Mouse (Mus musculus): ENCODE measurements around the gene Aph1b. TPM values are rescaled to one million over a fixed set of nuclear protein-coding genes. Genes with fewer than 3 reads are reported as not detected.
"Not testable (repeated sequence)": the region's sequence is repeated elsewhere in the genome, so short reads cannot be mapped to it uniquely, and the experiment has no call there.

The Aph1b gene
- polyA plus RNA-seq, 1 experiment from 2014 or later: 11.1 TPM

- WGBS: 23% methylated on average over 1 of the region's 1 CpGs
- Histone ChIP-seq H3K4me2 (replicated peaks; ENCODE audit: low read depth) (no peak overlapping the region), H3K4me1 (replicated peaks; ENCODE audit: control insufficient read depth, insufficient read depth, low read length) (no peaks in the 10 kb centered on the region), H3K9me3 (ENCODE audit: control insufficient read depth) (no peaks in the 10 kb centered on the region), H3K9ac (ENCODE audit: low read depth, low read length) (no peak overlapping the region), H3K36me3 (ENCODE audit: control insufficient read depth, insufficient read depth) (no peaks in the 10 kb centered on the region), H3K27ac (ENCODE audit: low read depth, low read length) (no peak overlapping the region), H3K27me3 (replicated peaks; ENCODE audit: control insufficient read depth, insufficient read depth, low read length) (no peaks in the 10 kb centered on the region), H3K4me3 (ENCODE audit: low read depth, low read length) (no peak overlapping the region)
- TF ChIP-seq CTCF (IDR thresholded peaks at IDR 0.05; ENCODE audit: low read depth): peak; percentile 84
- ATAC-seq: no peak
Observed at GRCm38 (mm10) chr9:66825990-66826389, 30.7 kb upstream of the Aph1b start.

GRCm38 (mm10) chr9:66822255-66822654 is 27.0 kb upstream of the Aph1b start:
- H3K27me3 ChIP-seq (replicated peaks; ENCODE audit: control insufficient read depth, insufficient read depth, low read length); H3K9me3 ChIP-seq (ENCODE audit: control insufficient read depth); H3K4me1 ChIP-seq (replicated peaks; ENCODE audit: control insufficient read depth, insufficient read depth, low read length); H3K36me3 ChIP-seq (ENCODE audit: control insufficient read depth, insufficient read depth); H3K4me3 ChIP-seq (ENCODE audit: low read depth, low read length); H3K9ac ChIP-seq (ENCODE audit: low read depth, low read length); H3K4me2 ChIP-seq (replicated peaks; ENCODE audit: low read depth); ATAC-seq; H3K27ac ChIP-seq (ENCODE audit: low read depth, low read length): not testable (repeated sequence)
- WGBS: no CpG with 5 or more reads among the region's 5 CpGs
- peak; percentile 40 for TF ChIP-seq CTCF (IDR thresholded peaks at IDR 0.05; ENCODE audit: low read depth)

- H3K4me1 ChIP-seq (replicated peaks; ENCODE audit: control insufficient read depth, insufficient read depth, low read length): no peaks in the 10 kb centered on the region
- H3K36me3 ChIP-seq (ENCODE audit: control insufficient read depth, insufficient read depth): no peaks in the 10 kb centered on the region
- no peak overlapping the region for H3K4me2 ChIP-seq (replicated peaks; ENCODE audit: low read depth)
- no peak overlapping the region for H3K27ac ChIP-seq (ENCODE audit: low read depth, low read length)
- no peak for TF ChIP-seq CTCF (IDR thresholded peaks at IDR 0.05; ENCODE audit: low read depth)
- no peak overlapping the region for H3K9ac ChIP-seq (ENCODE audit: low read depth, low read length)
- no peak for ATAC-seq
- no peaks in the 10 kb centered on the region for H3K9me3 ChIP-seq (ENCODE audit: control insufficient read depth)
- no peak overlapping the region for H3K4me3 ChIP-seq (ENCODE audit: low read depth, low read length)
- no peaks in the 10 kb centered on the region for H3K27me3 ChIP-seq (replicated peaks; ENCODE audit: control insufficient read depth, insufficient read depth, low read length)
- WGBS: 76% methylated on average over 5 of the region's 5 CpGs
Observed at GRCm38 (mm10) chr9:66820996-66821395, 25.7 kb upstream of the Aph1b start.

- 52% methylated on average over 2 of the region's 2 CpGs for WGBS
- Histone ChIP-seq H3K9ac (ENCODE audit: low read depth, low read length) (no peak overlapping the region), H3K4me3 (ENCODE audit: low read depth, low read length) (no peak overlapping the region), H3K27me3 (replicated peaks; ENCODE audit: control insufficient read depth, insufficient read depth, low read length) (no peaks in the 10 kb centered on the region), H3K4me2 (replicated peaks; ENCODE audit: low read depth) (no peak overlapping the region), H3K36me3 (ENCODE audit: control insufficient read depth, insufficient read depth) (no peaks in the 10 kb centered on the region), H3K4me1 (replicated peaks; ENCODE audit: control insufficient read depth, insufficient read depth, low read length) (no peaks in the 10 kb centered on the region), H3K9me3 (ENCODE audit: control insufficient read depth) (no peaks in the 10 kb centered on the region), H3K27ac (ENCODE audit: low read depth, low read length) (no peak overlapping the region)
- ATAC-seq: no peak
- TF ChIP-seq CTCF (IDR thresholded peaks at IDR 0.05; ENCODE audit: low read depth): no peak
Observed at GRCm38 (mm10) chr9:66813392-66813791, 18.1 kb upstream of the Aph1b start.

DNA sequence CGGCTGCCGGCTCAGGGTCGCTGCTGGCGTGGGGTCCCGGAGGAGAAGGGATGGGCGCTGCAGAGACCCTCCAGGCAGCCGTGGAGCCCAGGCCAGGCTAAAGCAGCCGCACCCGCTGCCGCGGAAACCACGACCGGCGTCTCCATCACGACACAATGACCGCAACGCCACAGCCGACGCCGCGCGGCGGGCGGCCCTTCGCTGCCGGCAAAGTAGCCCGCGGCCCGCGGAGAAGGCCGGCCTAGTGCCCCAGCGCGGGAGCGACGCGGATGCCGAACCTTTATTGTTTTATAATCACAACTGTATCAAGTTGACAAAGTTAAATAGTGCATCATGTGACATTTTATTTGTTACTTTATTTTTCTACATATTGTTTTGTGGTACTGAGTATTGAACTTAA is 10.7 kb upstream of the Aph1b start:
- H3K36me3 ChIP-seq (ENCODE audit: control insufficient read depth, insufficient read depth); ATAC-seq; H3K9ac ChIP-seq (ENCODE audit: low read depth, low read length); H3K9me3 ChIP-seq (ENCODE audit: control insufficient read depth); H3K27me3 ChIP-seq (replicated peaks; ENCODE audit: control insufficient read depth, insufficient read depth, low read length); H3K4me1 ChIP-seq (replicated peaks; ENCODE audit: control insufficient read depth, insufficient read depth, low read length); H3K27ac ChIP-seq (ENCODE audit: low read depth, low read length): not testable (repeated sequence)
- Histone ChIP-seq H3K4me3 (ENCODE audit: low read depth, low read length) (0 out of 2 replicates have a peak overlapping the region, but pooled peaks have one; percentile 7), H3K4me2 (replicated peaks; ENCODE audit: low read depth) (peak overlapping the region; percentile 55)
- WGBS: 6% methylated on average over 30 of the region's 37 CpGs

DNA sequence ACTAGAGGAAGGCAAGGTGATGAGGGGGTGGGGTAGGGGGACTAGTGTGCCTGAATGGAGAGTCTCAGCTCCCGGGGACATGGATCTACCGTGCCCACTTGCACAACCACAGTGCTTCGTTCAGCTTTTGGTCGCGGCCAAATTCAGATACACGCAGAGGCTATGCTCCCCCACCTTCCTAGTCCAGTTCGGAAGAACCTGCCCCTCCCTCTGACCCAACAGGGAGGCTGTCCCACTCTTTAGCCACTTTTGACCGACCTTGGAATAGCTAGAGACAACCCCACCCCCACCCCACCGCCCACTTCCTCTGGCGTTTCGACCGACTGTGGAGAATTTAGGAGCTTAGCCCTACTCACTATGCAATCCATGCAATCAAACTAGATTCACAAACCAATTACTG is 6.7 kb upstream of the Aph1b start:
- Histone ChIP-seq H3K27ac (ENCODE audit: low read depth, low read length) (no peak overlapping the region), H3K36me3 (ENCODE audit: control insufficient read depth, insufficient read depth) (no peaks in the 10 kb centered on the region), H3K4me3 (ENCODE audit: low read depth, low read length) (no peak overlapping the region), H3K27me3 (replicated peaks; ENCODE audit: control insufficient read depth, insufficient read depth, low read length) (no peaks in the 10 kb centered on the region; the same call in 1 of the 2 replicates), H3K4me2 (replicated peaks; ENCODE audit: low read depth) (no peak overlapping the region), H3K4me1 (replicated peaks; ENCODE audit: control insufficient read depth, insufficient read depth, low read length) (no peaks in the 10 kb centered on the region), H3K9me3 (ENCODE audit: control insufficient read depth) (no peaks in the 10 kb centered on the region), H3K9ac (ENCODE audit: low read depth, low read length) (no peak overlapping the region)
- no peak for ATAC-seq
- no peak for TF ChIP-seq CTCF (IDR thresholded peaks at IDR 0.05; ENCODE audit: low read depth)
- WGBS: 45% methylated on average over 12 of the region's 12 CpGs

DNA sequence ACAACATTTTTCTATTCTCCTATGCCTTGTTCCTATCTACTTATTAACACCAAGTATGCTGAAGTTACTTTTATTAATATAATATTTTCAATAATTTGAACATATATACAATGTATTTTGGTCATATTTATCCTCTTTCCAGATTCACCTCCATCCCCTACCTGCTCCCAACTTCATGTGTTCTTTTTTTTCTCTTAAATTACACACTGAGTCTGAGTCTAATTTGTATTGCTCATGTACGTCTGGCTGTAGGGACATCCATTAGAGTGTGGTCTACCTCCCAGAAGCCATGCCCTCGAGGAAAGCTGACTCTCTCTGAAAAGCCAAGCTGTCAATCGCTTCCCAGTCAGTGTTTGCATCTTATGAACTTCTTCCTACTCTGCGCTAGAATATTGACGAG is 1.4 kb upstream of the Aph1b start, which contains the start of gene Gm10647:
Gene Gm10647 (plus strand): TSS at position 301 of the 400 bp plus-strand sequence.
- 82% methylated on average over 5 of the region's 5 CpGs for WGBS
- H3K27ac ChIP-seq (ENCODE audit: low read depth, low read length): no peak within 1 kb of the TSS; the same call in 1 of the 2 replicates
- H3K9me3 ChIP-seq (ENCODE audit: control insufficient read depth): no peaks in the 10 kb centered on the region
- H3K4me3 ChIP-seq (ENCODE audit: low read depth, low read length): peak within 1 kb of the TSS; percentile 72
- no peak for TF ChIP-seq CTCF (IDR thresholded peaks at IDR 0.05; ENCODE audit: low read depth)
- H3K36me3 ChIP-seq (ENCODE audit: control insufficient read depth, insufficient read depth): no peaks in the 10 kb centered on the region
- H3K27me3 ChIP-seq (replicated peaks; ENCODE audit: control insufficient read depth, insufficient read depth, low read length): no peaks in the 10 kb centered on the region; the same call in 1 of the 2 replicates
- no peak for ATAC-seq
- no peak within 1 kb of the TSS for H3K9ac ChIP-seq (ENCODE audit: low read depth, low read length)
- H3K4me1 ChIP-seq (replicated peaks; ENCODE audit: control insufficient read depth, insufficient read depth, low read length): peaks cover 4% of the 10 kb centered on the region; the same call in 1 of the 2 replicates
- H3K4me2 ChIP-seq (replicated peaks; ENCODE audit: low read depth): peak within 1 kb of the TSS; percentile 96
